Mouse (Mus musculus): ENCODE measurements around the gene Ptgs2. TPM values are rescaled to one million over a fixed set of nuclear protein-coding genes. Genes with fewer than 3 reads are reported as not detected.

Gene Ptgs2
- 100 to 1,000 TPM in 5 of 26 experiments, 10 to 100 TPM in 16, 1 to 10 TPM in 4, under 1 TPM in 1; 0.54 to 151 (median 54.6) TPM for total RNA-seq (2018; cell fraction: chromatin; rRNA removed)
- total RNA-seq (2018; cell fraction: cytosol; rRNA removed): 100 to 1,000 TPM in 9 of 26 experiments, 10 to 100 TPM in 11, 1 to 10 TPM in 5, under 1 TPM in 1; 0.58 to 294 (median 60.7) TPM
- 100 to 1,000 TPM in 15 of 26 experiments, 10 to 100 TPM in 9, 1 to 10 TPM in 2; 1.5 to 279 (median 121) TPM for total RNA-seq (2018; cell fraction: nucleus; rRNA removed)
- 0.57 to 1.3 TPM (median 0.70 TPM) in 3 replicates for polyA plus RNA-seq (2018)

- Histone ChIP-seq H3K4me3 (ENCODE audit: inconsistent target) (peak within 1 kb of the TSS; percentile 19; the same call in 1 of the 2 replicates), H3K36me3 (ENCODE audit: inconsistent target) (no peaks in the 10 kb centered on the region), H3K27ac (no peak within 1 kb of the TSS), H3K79me2 (ENCODE audit: inconsistent target) (no peaks in the 10 kb centered on the region)
- WGBS (ENCODE audit: missing documents): 6% methylated on average over 26 of the region's 26 CpGs
Measured at GRCm38 (mm10) chr1:150099790-150100333, at the start of gene Ptgs2. TSS of gene Ptgs2 (plus strand) at chr1:150100031.

- Histone ChIP-seq H3K27ac (no peak overlapping the region), H3K4me3 (ENCODE audit: inconsistent target) (no peak overlapping the region), H3K36me3 (ENCODE audit: inconsistent target) (no peaks in the 10 kb centered on the region), H3K79me2 (ENCODE audit: inconsistent target) (no peaks in the 10 kb centered on the region)
- WGBS (ENCODE audit: missing documents): 90% methylated on average over 1 of the region's 1 CpGs
Measured at GRCm38 (mm10) chr1:150050256-150050655, 49.6 kb upstream of the Ptgs2 start.

GRCm38 (mm10) chr1:150065684-150066083 lies 34.1 kb upstream of the Ptgs2 start:
- no peaks in the 10 kb centered on the region for H3K36me3 ChIP-seq (ENCODE audit: inconsistent target)
- H3K27ac ChIP-seq: no peak overlapping the region
- no peak overlapping the region for H3K4me3 ChIP-seq (ENCODE audit: inconsistent target)
- no peaks in the 10 kb centered on the region for H3K79me2 ChIP-seq (ENCODE audit: inconsistent target)
- WGBS (ENCODE audit: missing documents): 50% methylated on average over 1 of the region's 1 CpGs

- 92% methylated on average over 3 of the region's 3 CpGs for WGBS (ENCODE audit: missing documents)
- Histone ChIP-seq H3K4me3 (ENCODE audit: inconsistent target) (no peak overlapping the region), H3K27ac (no peak overlapping the region), H3K79me2 (ENCODE audit: inconsistent target) (no peaks in the 10 kb centered on the region), H3K36me3 (ENCODE audit: inconsistent target) (no peaks in the 10 kb centered on the region)
Measured at GRCm38 (mm10) chr1:150072880-150073279, 27.0 kb upstream of the Ptgs2 start.

- no peak overlapping the region for H3K4me3 ChIP-seq (ENCODE audit: inconsistent target)
- H3K27ac ChIP-seq: no peak overlapping the region
- H3K79me2 ChIP-seq (ENCODE audit: inconsistent target): no peaks in the 10 kb centered on the region
- 91% methylated on average over 1 of the region's 1 CpGs for WGBS (ENCODE audit: missing documents)
- no peaks in the 10 kb centered on the region for H3K36me3 ChIP-seq (ENCODE audit: inconsistent target)
Measured at GRCm38 (mm10) chr1:150074609-150075008, 25.2 kb upstream of the Ptgs2 start.

DNA sequence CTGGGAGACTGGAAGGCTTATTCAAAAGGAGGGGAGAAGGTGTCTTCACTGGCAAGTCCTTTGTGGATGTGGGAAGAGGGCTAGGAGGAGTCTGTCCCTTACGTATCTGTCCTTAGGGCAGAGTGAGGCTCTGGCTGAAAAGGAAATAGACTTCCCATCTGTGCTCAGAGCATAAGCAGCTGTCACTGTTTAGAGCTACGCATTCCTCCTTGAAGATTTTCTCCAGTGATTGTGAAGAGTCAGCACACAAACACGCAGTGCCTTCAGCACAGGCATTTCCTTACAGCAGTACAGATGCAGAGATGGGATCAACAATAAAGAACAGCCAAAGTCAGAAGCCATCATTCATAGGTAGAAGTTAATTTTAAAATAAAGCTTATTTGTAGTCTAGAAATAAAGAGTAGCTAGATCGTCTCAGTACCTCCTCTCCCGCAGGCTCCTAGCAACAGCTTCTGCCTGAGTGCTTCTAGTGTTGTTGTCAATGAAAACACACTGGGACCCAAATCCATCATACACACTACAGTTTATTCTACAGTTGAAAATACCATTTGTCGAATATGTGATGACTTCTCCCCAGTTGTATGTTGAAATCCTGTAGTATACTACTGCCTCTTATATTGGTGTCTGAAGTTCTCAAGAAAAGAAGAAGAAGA lies 10.7 kb upstream of the Ptgs2 start:
- Histone ChIP-seq H3K36me3 (ENCODE audit: inconsistent target) (no peaks in the 10 kb centered on the region), H3K27ac (no peak overlapping the region), H3K4me3 (ENCODE audit: inconsistent target) (no peak overlapping the region), H3K79me2 (ENCODE audit: inconsistent target) (no peaks in the 10 kb centered on the region)
- WGBS (ENCODE audit: missing documents): 91% methylated on average over 6 of the region's 6 CpGs

DNA sequence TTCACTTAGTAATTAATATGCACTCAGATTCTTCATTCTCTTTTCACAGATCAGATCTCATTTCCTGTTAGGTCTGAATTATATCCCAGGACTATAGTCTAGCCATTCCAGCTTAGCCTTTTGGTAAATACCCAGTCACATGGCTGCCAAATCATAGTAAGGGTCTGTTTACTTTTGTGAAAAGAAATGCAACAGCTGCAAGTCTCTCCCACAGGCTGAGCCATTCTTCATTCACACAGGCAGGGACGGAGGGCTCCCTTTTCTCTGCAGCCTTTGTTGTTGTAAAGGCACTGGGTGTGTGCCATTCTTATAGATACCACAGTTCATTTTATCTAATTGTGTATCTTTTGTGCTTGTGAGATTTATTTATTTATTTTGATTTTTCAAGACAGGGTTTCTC lies 9.6 kb upstream of the Ptgs2 start:
- no peaks in the 10 kb centered on the region for H3K79me2 ChIP-seq (ENCODE audit: inconsistent target)
- no peaks in the 10 kb centered on the region for H3K36me3 ChIP-seq (ENCODE audit: inconsistent target)
- H3K4me3 ChIP-seq (ENCODE audit: inconsistent target): no peak overlapping the region
- 100% methylated on average over 1 of the region's 1 CpGs for WGBS (ENCODE audit: missing documents)
- no peak overlapping the region for H3K27ac ChIP-seq

DNA sequence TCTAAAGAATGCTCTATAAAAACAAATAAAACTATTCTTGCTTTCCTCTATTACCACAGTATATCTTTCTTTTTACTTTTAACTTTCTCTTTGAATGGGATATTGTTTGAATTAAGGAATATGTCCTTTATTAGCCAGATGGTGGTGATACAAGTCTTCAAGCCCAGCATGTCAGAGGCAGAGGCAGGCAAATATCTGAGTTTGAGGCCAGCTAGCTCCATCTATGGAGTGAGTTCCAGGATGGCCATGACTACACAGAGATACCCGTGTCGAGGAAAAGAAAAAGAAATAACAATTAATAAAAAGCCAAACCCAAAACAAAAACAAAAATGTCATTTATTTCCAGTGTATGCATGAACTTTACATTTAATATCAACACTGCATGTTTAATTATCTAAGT lies 2.8 kb upstream of the Ptgs2 start:
- WGBS (ENCODE audit: missing documents): 90% methylated on average over 2 of the region's 2 CpGs
- Histone ChIP-seq H3K27ac (no peak overlapping the region), H3K79me2 (ENCODE audit: inconsistent target) (no peaks in the 10 kb centered on the region), H3K4me3 (ENCODE audit: inconsistent target) (no peak overlapping the region), H3K36me3 (ENCODE audit: inconsistent target) (no peaks in the 10 kb centered on the region)

GRCm38 (mm10) chr1:150097721-150098120 lies 2.1 kb upstream of the Ptgs2 start:
- Histone ChIP-seq H3K79me2 (ENCODE audit: inconsistent target) (no peaks in the 10 kb centered on the region), H3K36me3 (ENCODE audit: inconsistent target) (no peaks in the 10 kb centered on the region), H3K27ac (no peak overlapping the region), H3K4me3 (ENCODE audit: inconsistent target) (no peak overlapping the region)
- 93% methylated on average over 1 of the region's 1 CpGs for WGBS (ENCODE audit: missing documents)

GRCm38 (mm10) chr1:150099374-150099773 lies 457 bp upstream of the Ptgs2 start:
- WGBS (ENCODE audit: missing documents): 18% methylated on average over 9 of the region's 9 CpGs
- Histone ChIP-seq H3K36me3 (ENCODE audit: inconsistent target) (no peaks in the 10 kb centered on the region), H3K27ac (no peak overlapping the region), H3K4me3 (ENCODE audit: inconsistent target) (peak overlapping the region; percentile 19; the same call in 1 of the 2 replicates), H3K79me2 (ENCODE audit: inconsistent target) (no peaks in the 10 kb centered on the region)

DNA sequence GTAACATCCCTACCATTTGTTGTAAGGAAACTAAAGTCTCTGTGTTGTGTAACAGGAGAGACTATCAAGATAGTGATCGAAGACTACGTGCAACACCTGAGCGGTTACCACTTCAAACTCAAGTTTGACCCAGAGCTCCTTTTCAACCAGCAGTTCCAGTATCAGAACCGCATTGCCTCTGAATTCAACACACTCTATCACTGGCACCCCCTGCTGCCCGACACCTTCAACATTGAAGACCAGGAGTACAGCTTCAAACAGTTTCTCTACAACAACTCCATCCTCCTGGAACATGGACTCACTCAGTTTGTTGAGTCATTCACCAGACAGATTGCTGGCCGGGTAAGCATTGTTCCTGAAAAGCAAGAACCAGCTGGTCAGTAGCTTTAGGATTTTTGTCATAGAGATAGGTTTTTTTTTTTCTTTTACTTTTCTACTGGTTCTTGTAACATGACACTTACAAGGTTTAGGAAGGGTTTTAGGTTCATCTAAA lies 4.4 kb downstream of the Ptgs2 start:
- 85% methylated on average over 6 of the region's 6 CpGs for WGBS (ENCODE audit: missing documents)
- H3K79me2 ChIP-seq (ENCODE audit: inconsistent target): no peaks in the 10 kb centered on the region
- H3K27ac ChIP-seq: no peak overlapping the region
- H3K36me3 ChIP-seq (ENCODE audit: inconsistent target): no peaks in the 10 kb centered on the region
- H3K4me3 ChIP-seq (ENCODE audit: inconsistent target): no peak overlapping the region

GRCm38 (mm10) chr1:150106736-150107135 lies 6.9 kb downstream of the Ptgs2 start:
- Histone ChIP-seq H3K79me2 (ENCODE audit: inconsistent target) (no peaks in the 10 kb centered on the region), H3K4me3 (ENCODE audit: inconsistent target) (no peak overlapping the region), H3K36me3 (ENCODE audit: inconsistent target) (no peaks in the 10 kb centered on the region), H3K27ac (no peak overlapping the region)
- WGBS (ENCODE audit: missing documents): 93% methylated on average over 7 of the region's 7 CpGs

DNA sequence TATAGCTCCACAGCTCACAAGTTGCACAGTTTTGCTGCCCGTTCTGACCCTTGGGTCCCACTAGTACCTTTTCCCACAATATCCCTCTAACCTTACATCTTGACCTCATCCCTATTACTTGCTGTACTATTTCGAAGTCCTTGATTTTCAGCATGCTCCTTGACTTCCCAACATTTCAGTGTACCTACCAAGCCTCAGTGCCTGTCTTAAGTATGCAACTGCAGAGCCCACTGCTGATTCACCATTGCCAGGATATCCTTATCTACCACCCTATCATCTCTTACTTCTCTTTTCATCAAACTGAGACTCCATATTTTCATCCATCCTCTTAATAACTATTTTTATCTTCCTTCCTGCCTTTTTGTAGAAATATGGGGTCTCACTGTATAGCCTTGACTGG lies 9.8 kb downstream of the Ptgs2 start:
- Histone ChIP-seq H3K4me3 (ENCODE audit: inconsistent target) (no peak overlapping the region), H3K27ac (no peak overlapping the region), H3K36me3 (ENCODE audit: inconsistent target) (no peaks in the 10 kb centered on the region), H3K79me2 (ENCODE audit: inconsistent target) (no peaks in the 10 kb centered on the region)
- WGBS (ENCODE audit: missing documents): 97% methylated on average over 2 of the region's 2 CpGs

- Histone ChIP-seq H3K79me2 (ENCODE audit: inconsistent target) (no peaks in the 10 kb centered on the region), H3K27ac (no peak overlapping the region), H3K4me3 (ENCODE audit: inconsistent target) (no peak overlapping the region), H3K36me3 (ENCODE audit: inconsistent target) (no peaks in the 10 kb centered on the region)
- WGBS (ENCODE audit: missing documents): 69% methylated on average over 7 of the region's 7 CpGs
Measured at GRCm38 (mm10) chr1:150115352-150115751, 15.5 kb downstream of the Ptgs2 start.

DNA sequence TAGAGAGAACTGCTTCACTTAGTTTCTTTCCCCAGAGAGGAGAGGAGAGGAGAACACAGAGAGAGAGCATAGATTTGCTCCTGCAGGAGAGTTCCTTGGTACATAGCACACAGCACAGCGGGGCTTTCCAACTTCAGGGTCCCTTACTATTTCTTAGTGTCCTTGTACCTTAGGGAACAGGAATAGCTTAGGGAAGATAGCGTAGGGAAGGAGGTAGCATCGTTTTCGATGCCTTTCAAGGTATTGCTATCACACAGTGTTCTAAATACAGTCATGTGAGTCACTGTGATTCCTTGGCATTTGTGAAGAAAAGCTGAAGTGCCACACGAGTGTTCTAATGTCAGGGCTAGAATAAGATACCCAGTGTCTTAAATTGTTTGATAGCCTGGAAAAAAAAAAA lies 18.5 kb downstream of the Ptgs2 start:
- Histone ChIP-seq H3K4me3 (ENCODE audit: inconsistent target) (no peak overlapping the region), H3K36me3 (ENCODE audit: inconsistent target) (no peaks in the 10 kb centered on the region), H3K27ac (no peak overlapping the region), H3K79me2 (ENCODE audit: inconsistent target) (no peaks in the 10 kb centered on the region)
- 90% methylated on average over 5 of the region's 5 CpGs for WGBS (ENCODE audit: missing documents)
